Mouse (Mus musculus) liver, embryonic 14.5 days (tissue): ENCODE data around the gene Tmem258. TPM values are rescaled to one million over a fixed set of nuclear protein-coding genes. Genes with fewer than 3 reads are reported as not detected.

ENCODE experiments used
- ATAC-seq: fragments of 200-750 bp; cut with Nextera tagmentation; 2 replicates; pipeline ENCODE4 v1.8.0; 2017; ENCODE audit warnings: moderate number of reproducible peaks, mild to moderate bottlenecking, moderate library complexity; ENCODE audit not compliant: insufficient read depth
- DNase-seq, 3 experiments: peaks; one replicate each; pipeline ENCODE4 v3.0.0-alpha.2; 2012 to 2013; ENCODE audit warnings: low read depth in 3 of 3, low spot score in 3 of 3
- H3K27ac ChIP-seq: fragments of 300-500 bp; sonication (generic); 2 replicates; pipeline ENCODE4 v1.5.1; 2014; ENCODE audit warnings: moderate library complexity, mild to moderate bottlenecking, control low read depth, inconsistent platforms
- H3K27me3 ChIP-seq: fragments of 300-500 bp; sonication (generic); 2 replicates; pipeline ENCODE4 v1.6.1; 2014; ENCODE audit warnings: mild to moderate bottlenecking, low read length, moderate library complexity; ENCODE audit not compliant: control insufficient read depth, insufficient read depth
- H3K36me3 ChIP-seq: fragments of 300-500 bp; sonication (generic); replicated peaks from 2 replicates; pipeline ENCODE4 v1.6.1; 2014; ENCODE audit warnings: low read depth; ENCODE audit not compliant: control insufficient read depth, insufficient read depth
- H3K4me1 ChIP-seq, 2 experiments: fragments of 200-500 bp in 1 of 2; fragments of 300-500 bp in 1 of 2; sonication (generic) in 1 of 2; replicated peaks; 2 replicates each; pipeline ENCODE4 v1.6.1; 2012 to 2014; ENCODE audit warnings: antibody characterized with exemption in 1 of 2, inconsistent platforms in 1 of 2, low read length in 1 of 2; ENCODE audit not compliant: control insufficient read depth in 2 of 2, insufficient read depth in 2 of 2
- H3K4me2 ChIP-seq: fragments of 300-500 bp; sonication (generic); 2 replicates; pipeline ENCODE4 v1.6.1; 2014; ENCODE audit warnings: low read depth, mild to moderate bottlenecking, control low read depth, moderate library complexity
- H3K4me3 ChIP-seq, 2 experiments: fragments of 200-500 bp in 1 of 2; fragments of 300-500 bp in 1 of 2; sonication (generic) in 1 of 2; 2 replicates each; pipeline ENCODE4 v1.5.1; 2012 to 2014; ENCODE audit warnings: low read depth in 2 of 2, low read length in 2 of 2, mild to moderate bottlenecking in 2 of 2, control low read depth in 1 of 2, inconsistent platforms in 1 of 2, moderate library complexity in 1 of 2; ENCODE audit not compliant: insufficient read depth in 1 of 2
- H3K9ac ChIP-seq: fragments of 300-500 bp; sonication (generic); replicated peaks from 2 replicates; pipeline ENCODE4 v1.6.1; 2014; ENCODE audit warnings: mild to moderate bottlenecking, control low read depth, moderate library complexity
- H3K9me3 ChIP-seq: fragments of 300-500 bp; sonication (generic); 2 replicates; pipeline ENCODE4 v1.6.1; 2016; ENCODE audit warnings: low read length, mixed read lengths; ENCODE audit not compliant: control insufficient read depth
- CTCF ChIP-seq: IDR thresholded peaks from 2 replicates; pipeline ENCODE4 v1.5.1; 2016; ENCODE audit warnings: antibody characterized with exemption, low read depth, control low read depth
- EP300 ChIP-seq: IDR thresholded peaks from 2 replicates; pipeline ENCODE4 v1.6.1; 2016; ENCODE audit warnings: antibody characterized with exemption, low read depth
- WGBS: fragments of 180-500 bp; shearing (Covaris S2); extraction: QIAGEN DNeasy Blood & Tissue Kit; methylation state at CpG from one replicate; pipeline ENCODE4 v1.1.7; 2014; ENCODE audit not compliant: insufficient replicate concordance; 5-methylcytosine and 5-hydroxymethylcytosine counted together
- polyA plus RNA-seq, 2 experiments: library from polyadenylated mRNA; depleted of rRNA in 1 of 2; stranded (reverse) in 1 of 2; unstranded in 1 of 2; fragments of >200 nt; fragmentation: Nextera tagmentation in 1 of 2; extraction: Ambion mirVana in 1 of 2; gene quantifications; 2 replicates each; pipeline versions ENCODE4 v1.2.1 to v1.2.3; 2012 to 2014

The Tmem258 gene
- polyA plus RNA-seq, 2 experiments: 78.6 to 402 TPM

DNA sequence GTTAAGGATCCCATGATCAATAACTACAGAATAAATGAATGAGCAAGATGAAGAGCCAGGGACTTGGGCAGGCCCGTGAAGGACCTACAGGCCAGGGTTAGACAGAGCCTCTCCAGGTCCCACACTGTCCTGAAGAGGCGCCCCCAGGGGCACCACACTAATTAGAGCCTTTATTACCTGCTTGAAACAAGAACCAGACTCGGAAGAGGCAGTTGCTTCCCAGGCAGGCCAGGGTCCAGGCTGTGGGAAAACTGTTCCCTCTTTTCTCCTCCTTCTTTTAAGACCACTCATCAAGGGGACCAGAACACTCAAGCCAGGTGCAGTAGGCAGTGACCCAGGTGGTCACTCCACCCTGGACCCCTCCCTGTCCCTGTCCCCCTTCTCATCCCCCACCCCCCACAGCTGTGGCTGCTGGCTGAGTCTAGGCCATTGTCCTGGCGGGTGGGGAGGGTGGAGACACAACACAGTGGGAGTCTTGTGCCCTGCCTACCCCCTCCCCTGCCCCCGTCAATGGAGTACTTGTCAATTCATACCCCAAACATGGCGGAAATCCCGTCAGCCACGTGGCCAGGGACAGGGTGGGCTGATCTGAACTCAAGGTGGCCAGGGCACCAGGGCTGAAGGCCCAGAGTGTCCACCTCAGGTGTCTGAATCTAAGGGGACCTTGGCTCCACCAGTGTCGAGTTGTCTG lies 28.7 kb downstream of the Tmem258 start:
- DNase-seq (no peak), ATAC-seq (no peak)
- Histone ChIP-seq H3K27ac (no peak overlapping the region), H3K4me2 (no peak overlapping the region), H3K27me3 (no peaks in the 10 kb centered on the region), H3K4me1 (peaks cover 0 to 14% of the 10 kb centered on the region in 2 experiments; a peak in 2 of 4 replicates), H3K4me3 (no peak overlapping the region), H3K9ac (no peak overlapping the region), H3K36me3 (no peaks in the 10 kb centered on the region), H3K9me3 (no peaks in the 10 kb centered on the region)
- TF ChIP-seq CTCF: no peak
- TF ChIP-seq EP300: no peak
- WGBS: 49% methylated on average over 9 of the region's 9 CpGs

DNA sequence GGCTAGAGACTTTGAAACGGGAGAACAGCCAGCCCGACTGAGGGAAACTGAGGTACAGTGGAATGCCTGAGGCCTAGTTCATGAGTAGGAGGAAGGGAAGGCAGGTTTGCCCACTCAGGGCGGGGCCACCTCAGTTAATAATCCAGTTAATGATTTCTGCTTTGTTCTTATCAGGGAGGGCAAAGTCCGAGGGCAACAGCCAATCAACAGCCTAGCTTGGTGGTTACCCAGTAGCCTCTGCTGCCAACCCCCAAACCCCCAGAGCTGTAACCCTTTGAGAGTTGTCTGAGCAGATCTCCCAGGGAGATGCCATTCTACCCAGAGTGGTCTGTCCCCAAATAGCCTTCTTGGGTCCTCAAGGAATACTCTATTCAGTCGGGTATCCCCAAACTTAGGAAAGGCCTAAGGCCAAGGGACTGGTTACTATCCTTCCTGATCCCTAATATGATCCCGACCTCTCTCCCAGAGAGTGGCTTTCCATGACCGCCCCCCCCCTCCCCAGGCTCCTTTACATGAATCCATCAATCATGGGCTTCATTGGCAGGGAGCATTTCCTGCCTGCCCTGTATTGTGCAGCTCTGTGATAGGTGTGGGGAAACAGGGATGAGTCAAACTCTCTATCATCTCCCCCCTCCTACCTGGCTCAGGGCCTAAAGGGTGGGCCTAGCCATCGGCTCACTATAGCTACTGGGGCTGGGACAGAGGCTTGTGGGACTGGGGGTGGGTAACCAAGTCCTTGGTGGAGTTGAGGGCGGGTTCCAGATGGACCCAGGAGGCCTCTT lies 32.2 kb downstream of the Tmem258 start:
- 45% methylated on average over 9 of the region's 9 CpGs for WGBS

GRCm38 (mm10) chr19:10238477-10238876 lies 34.7 kb downstream of the Tmem258 start:
- no peak overlapping the region; the same call in 1 of the 2 replicates for H3K9ac ChIP-seq
- H3K27ac ChIP-seq: no peak overlapping the region
- H3K9me3 ChIP-seq: no peaks in the 10 kb centered on the region
- peaks cover 3 to 28% of the 10 kb centered on the region in 2 experiments; a peak in 2 of 4 replicates for H3K4me1 ChIP-seq
- DNase-seq (no peak), ATAC-seq (no peak)
- 9% methylated on average over 3 of the region's 3 CpGs for WGBS
- no peaks in the 10 kb centered on the region for H3K36me3 ChIP-seq
- H3K27me3 ChIP-seq: peaks cover 7% of the 10 kb centered on the region
- TF ChIP-seq EP300 (no peak), CTCF (no peak)
- peak overlapping the region; percentile 71 for H3K4me2 ChIP-seq
- H3K4me3 ChIP-seq: peak overlapping the region in 1 of 2 experiments; percentile 8; a peak in 1 of 4 replicates

More for the DNA sequence above, 32.2 kb downstream of the Tmem258 start:
- DNase-seq: peak in 1 of 3 experiments; percentile 19
- Histone ChIP-seq H3K27me3 (peaks cover 7% of the 10 kb centered on the region), H3K36me3 (no peaks in the 10 kb centered on the region), H3K27ac (no peak overlapping the region), H3K4me2 (no peak overlapping the region; the same call in 1 of the 2 replicates), H3K9me3 (no peaks in the 10 kb centered on the region), H3K4me3 (no peak overlapping the region), H3K9ac (no peak overlapping the region), H3K4me1 (peaks cover 3 to 30% of the 10 kb centered on the region in 2 experiments; a peak in 2 of 4 replicates)
- peak; percentile 63 for ATAC-seq
- TF ChIP-seq EP300 (no peak), CTCF (no peak)

GRCm38 (mm10) chr19:10239419-10239818 lies 35.6 kb downstream of the Tmem258 start:
- no peak for ATAC-seq
- no peak for TF ChIP-seq EP300
- Histone ChIP-seq H3K9me3 (no peaks in the 10 kb centered on the region), H3K4me2 (peak overlapping the region; percentile 71), H3K4me1 (peaks cover 3 to 28% of the 10 kb centered on the region in 2 experiments; a peak in 2 of 4 replicates), H3K4me3 (peak overlapping the region; percentile 54 to 57), H3K27ac (no peak overlapping the region), H3K27me3 (peaks cover 7% of the 10 kb centered on the region), H3K36me3 (no peaks in the 10 kb centered on the region), H3K9ac (no peak overlapping the region)
- no peak for DNase-seq
- WGBS: 31% methylated on average over 2 of the region's 2 CpGs
